Mouse (Mus musculus): Measurements from ENCODE around the gene Fkbp10. TPM values are rescaled to one million over a fixed set of nuclear protein-coding genes. Genes with fewer than 3 reads are reported as not detected.
A peak's percentile ranks its signal among the peaks of the same experiment; 100 is the strongest.

Gene Fkbp10
- polyA plus RNA-seq, 1 experiment from 2014 or later = 212 TPM

DNA sequence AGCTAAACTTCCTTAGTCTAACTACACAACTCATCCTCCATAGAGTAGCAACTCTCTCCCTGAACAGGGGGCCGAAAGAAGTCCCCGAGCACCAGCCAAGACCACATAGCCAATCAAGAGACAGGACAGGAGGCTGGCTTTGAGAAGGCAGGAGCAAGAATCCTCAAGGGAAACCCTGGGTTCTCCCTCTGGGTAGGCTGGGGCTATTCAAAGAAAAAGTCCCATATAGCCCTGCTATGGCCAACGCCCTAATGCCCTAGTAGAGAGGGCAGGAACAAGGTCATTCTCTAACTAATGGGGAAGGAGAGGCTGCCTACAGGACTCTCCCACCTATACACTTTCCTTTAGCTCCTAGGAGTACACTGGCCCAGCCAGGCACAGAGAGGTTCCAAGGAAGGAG lies 30.5 kb upstream of the Fkbp10 start:
- no peaks in the 10 kb centered on the region for H3K27me3 ChIP-seq
- H3K9me3 ChIP-seq (replicated peaks) = no peaks in the 10 kb centered on the region
- H3K9ac ChIP-seq = no peak overlapping the region
- peaks cover 56% of the 10 kb centered on the region for H3K36me3 ChIP-seq
- no peak overlapping the region for H3K27ac ChIP-seq (replicated peaks)
- H3K4me1 ChIP-seq = peaks cover 35% of the 10 kb centered on the region
- 91% methylated on average over 3 of the region's 3 CpGs for WGBS
- no peak for ATAC-seq (ENCODE audit: insufficient number of reproducible peaks, low FRiP score, low TSS enrichment, low read depth)
- no peak overlapping the region for H3K4me3 ChIP-seq (replicated peaks)
- no peak overlapping the region for H3K4me2 ChIP-seq (replicated peaks)

DNA sequence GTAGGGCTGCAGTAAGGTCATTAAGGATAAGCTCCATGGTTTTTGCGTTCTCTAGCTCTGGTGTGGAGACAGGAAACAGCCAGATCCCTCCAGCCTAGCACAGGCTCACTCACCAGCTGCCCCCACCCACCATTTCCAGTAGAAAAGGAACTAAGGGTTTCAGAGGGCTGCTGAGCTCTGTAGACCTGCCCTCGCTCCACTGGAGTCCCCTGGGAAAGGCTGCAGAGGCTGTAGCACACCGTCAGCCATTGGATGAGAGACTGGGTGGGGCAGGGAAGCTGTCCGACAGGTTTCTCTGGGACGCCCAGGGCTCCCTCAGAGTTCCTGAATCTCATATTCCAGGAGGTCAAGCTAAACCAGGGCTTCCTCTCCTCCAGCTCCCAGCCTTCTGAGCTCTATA lies 28.9 kb upstream of the Fkbp10 start:
- peak; percentile 68 for ATAC-seq (ENCODE audit: insufficient number of reproducible peaks, low FRiP score, low TSS enrichment, low read depth)
- peaks cover 49% of the 10 kb centered on the region for H3K4me1 ChIP-seq
- H3K9me3 ChIP-seq (replicated peaks) = no peaks in the 10 kb centered on the region
- peaks cover 42% of the 10 kb centered on the region for H3K36me3 ChIP-seq
- H3K27ac ChIP-seq (replicated peaks) = peak overlapping the region; percentile 82
- H3K9ac ChIP-seq = no peak overlapping the region
- H3K27me3 ChIP-seq = no peaks in the 10 kb centered on the region
- H3K4me3 ChIP-seq (replicated peaks) = no peak overlapping the region
- 44% methylated on average over 5 of the region's 5 CpGs for WGBS
- peak overlapping the region; percentile 29; the same call in 1 of the 2 replicates for H3K4me2 ChIP-seq (replicated peaks)

DNA sequence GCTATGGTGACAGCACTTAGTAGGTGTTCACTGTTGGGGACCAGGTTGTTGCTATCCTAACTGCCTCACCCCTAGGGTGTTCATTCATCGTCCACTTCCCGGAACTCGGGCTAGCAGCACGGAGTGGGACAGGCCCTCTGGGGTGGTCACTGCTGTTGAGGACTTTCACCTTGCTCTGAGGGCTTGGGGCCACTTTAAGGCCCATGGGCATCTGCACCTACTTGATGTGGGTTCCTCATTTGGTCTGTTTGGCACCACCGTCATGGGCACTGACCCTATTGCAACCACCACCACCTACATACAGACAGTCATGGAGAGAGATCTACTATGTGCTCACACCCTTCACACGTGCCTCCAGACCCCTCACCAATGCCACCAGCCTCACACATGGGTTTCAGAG lies 28.4 kb upstream of the Fkbp10 start:
- 75% methylated on average over 6 of the region's 6 CpGs for WGBS
- peak overlapping the region; percentile 82 for H3K27ac ChIP-seq (replicated peaks)

DNA sequence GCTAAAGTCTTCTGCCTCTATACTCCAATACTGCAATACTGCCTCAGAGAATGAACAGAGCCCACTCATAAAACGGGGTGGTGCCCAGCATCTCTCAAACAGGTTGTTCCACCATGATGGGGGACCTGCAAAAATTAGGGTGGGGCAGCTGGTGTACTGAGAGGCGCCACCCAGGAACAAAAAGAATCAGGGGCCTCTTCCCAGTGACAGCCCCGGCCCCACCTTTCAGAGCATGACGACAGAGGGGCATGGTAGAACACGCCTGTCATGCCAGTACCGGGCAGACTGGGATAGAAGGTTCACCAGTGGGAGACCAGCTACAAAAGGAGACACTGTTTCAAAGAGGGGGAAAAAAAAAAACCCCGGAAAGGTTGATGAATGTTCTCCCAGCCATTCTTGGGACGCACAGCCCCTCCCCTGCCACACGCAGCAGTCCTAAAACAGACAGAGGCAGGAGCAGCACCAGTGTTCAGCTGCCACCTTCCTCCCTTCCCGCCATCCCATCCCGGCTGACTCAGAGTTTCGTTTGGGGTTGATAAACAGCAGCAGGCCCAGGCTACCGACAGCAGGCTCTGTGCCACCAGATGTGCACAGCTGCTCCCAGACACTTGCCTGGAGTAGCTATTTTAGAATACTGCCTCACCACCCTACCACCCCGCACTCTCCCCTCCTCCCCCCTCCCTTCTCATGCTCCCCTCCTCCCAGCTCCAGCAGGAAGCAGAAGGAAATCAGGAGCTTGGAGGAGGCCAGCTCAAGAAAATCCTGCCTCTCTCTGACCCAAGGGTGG lies 27.7 kb upstream of the Fkbp10 start:
- 24% methylated on average over 14 of the region's 14 CpGs for WGBS
- Histone ChIP-seq H3K4me3 (replicated peaks) (0 out of 2 replicates have a peak overlapping the region, but pooled peaks have one; percentile 6), H3K9me3 (replicated peaks) (no peaks in the 10 kb centered on the region), H3K4me1 (peaks cover 55% of the 10 kb centered on the region), H3K27ac (replicated peaks) (peak overlapping the region; percentile 82), H3K4me2 (replicated peaks) (peak overlapping the region; percentile 29), H3K27me3 (no peaks in the 10 kb centered on the region), H3K9ac (no peak overlapping the region), H3K36me3 (peaks cover 31% of the 10 kb centered on the region)
- ATAC-seq (ENCODE audit: insufficient number of reproducible peaks, low FRiP score, low TSS enrichment, low read depth) = peak; percentile 48; the same call in 1 of the 2 replicates

More for the DNA sequence above, 28.4 kb upstream of the Fkbp10 start:
- no peaks in the 10 kb centered on the region for H3K9me3 ChIP-seq (replicated peaks)
- H3K27me3 ChIP-seq = no peaks in the 10 kb centered on the region
- no peak for ATAC-seq (ENCODE audit: insufficient number of reproducible peaks, low FRiP score, low TSS enrichment, low read depth)
- no peak overlapping the region for H3K4me3 ChIP-seq (replicated peaks)
- H3K4me2 ChIP-seq (replicated peaks) = peak overlapping the region; percentile 29; the same call in 1 of the 2 replicates
- peaks cover 49% of the 10 kb centered on the region for H3K4me1 ChIP-seq
- peaks cover 37% of the 10 kb centered on the region for H3K36me3 ChIP-seq
- no peak overlapping the region for H3K9ac ChIP-seq

DNA sequence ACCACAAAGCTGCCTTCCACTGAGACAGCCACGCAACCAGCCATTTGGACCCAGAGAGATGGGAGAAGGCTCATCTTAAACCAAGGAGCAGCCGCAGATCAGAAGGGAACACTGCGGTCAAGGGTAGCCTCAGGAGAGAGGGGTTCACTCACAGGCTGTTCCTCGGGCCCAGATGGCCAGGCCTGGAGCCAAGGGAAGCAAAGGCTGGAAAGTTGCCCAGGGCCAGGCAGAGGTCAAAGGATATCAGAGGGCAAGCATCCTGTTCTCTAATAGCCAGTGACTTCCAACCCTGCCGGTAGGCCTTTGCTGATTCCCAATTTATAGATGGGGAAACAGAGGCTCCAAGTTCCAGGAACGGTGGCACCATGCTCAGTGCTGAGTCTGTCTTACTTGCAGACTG lies 26.9 kb upstream of the Fkbp10 start:
- peaks cover 23% of the 10 kb centered on the region for H3K36me3 ChIP-seq
- no peak for ATAC-seq (ENCODE audit: insufficient number of reproducible peaks, low FRiP score, low TSS enrichment, low read depth)
- peak overlapping the region; percentile 82 for H3K27ac ChIP-seq (replicated peaks)
- peak overlapping the region; percentile 29 for H3K4me2 ChIP-seq (replicated peaks)
- no peak overlapping the region for H3K4me3 ChIP-seq (replicated peaks)
- no peak overlapping the region for H3K9ac ChIP-seq
- H3K9me3 ChIP-seq (replicated peaks) = no peaks in the 10 kb centered on the region
- WGBS = 66% methylated on average over 6 of the region's 6 CpGs
- no peaks in the 10 kb centered on the region for H3K27me3 ChIP-seq
- peaks cover 62% of the 10 kb centered on the region for H3K4me1 ChIP-seq

DNA sequence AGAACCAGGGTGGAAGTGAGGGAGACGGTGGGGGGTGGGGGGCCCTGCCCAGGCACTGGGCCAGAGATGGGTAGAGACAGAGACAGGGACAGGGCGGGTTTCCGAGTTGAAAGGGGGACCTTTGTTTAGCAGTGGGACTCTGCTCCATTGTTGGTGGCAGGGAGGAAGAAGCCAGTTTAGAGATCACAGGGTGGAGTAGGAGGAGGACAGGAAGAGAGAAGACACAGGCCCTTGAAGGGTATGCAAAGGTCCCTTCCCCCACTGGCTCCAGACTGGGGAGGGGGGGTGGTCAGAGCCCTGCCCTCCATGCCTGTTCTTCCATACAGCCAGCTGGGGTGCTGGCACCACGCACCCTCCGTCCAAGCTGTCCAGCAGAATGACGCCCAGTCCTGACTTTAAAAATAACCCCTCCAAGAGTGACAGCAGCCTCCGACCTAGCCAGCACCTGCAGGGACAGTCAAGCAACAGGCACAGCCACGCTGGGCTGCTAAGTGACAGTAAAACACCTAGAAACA lies 25.5 kb upstream of the Fkbp10 start:
- peak overlapping the region; percentile 66 for H3K27ac ChIP-seq (replicated peaks)
- 42% methylated on average over 8 of the region's 8 CpGs for WGBS
- no peak overlapping the region for H3K9ac ChIP-seq
- H3K4me1 ChIP-seq = peaks cover 75% of the 10 kb centered on the region
- H3K27me3 ChIP-seq = no peaks in the 10 kb centered on the region
- H3K36me3 ChIP-seq = peaks cover 11% of the 10 kb centered on the region
- no peak overlapping the region for H3K4me3 ChIP-seq (replicated peaks)
- 0 out of 2 replicates have a peak overlapping the region, but pooled peaks have one; percentile 3 for H3K4me2 ChIP-seq (replicated peaks)
- ATAC-seq (ENCODE audit: insufficient number of reproducible peaks, low FRiP score, low TSS enrichment, low read depth) = no peak
- no peaks in the 10 kb centered on the region for H3K9me3 ChIP-seq (replicated peaks)

DNA sequence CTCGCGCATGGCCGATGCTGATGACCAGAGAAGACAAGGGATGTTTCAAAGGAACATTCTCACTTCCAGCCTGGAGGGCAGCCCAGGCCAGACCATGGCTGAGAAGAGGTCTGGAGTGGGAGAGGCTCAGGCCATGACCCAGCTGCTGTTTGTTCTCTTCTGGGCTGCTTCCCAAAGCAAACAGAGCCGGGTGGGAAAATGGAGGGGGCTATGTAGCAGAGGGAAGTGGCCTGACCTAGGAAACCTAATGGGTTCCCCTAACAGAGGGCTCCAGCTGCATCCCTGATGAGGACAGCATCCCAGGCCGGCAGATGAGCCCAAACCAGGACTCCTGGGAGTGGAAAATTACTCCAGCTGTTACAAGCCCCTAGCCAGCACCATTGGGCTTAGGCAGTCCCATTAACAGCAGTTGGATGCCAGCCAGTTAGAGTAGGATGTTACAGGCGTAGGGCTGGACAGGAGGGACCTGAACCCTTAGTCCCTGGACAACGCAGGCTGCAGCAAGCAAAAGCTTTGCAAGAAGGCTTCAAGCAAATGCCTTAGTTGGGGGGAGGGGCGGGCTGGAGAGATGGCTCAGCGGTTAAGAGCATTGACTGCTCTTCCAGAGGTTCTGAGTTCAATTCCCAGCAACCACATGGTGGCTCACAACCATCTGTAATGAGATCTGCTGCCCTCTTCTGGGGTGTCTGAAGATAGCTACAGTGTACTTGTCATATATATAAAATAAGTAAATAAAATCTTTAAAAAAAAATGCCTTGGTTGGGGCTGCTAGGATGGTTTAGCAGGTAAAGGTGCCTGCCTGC lies 24.2 kb upstream of the Fkbp10 start:
- H3K4me3 ChIP-seq (replicated peaks) = no peak overlapping the region
- H3K4me1 ChIP-seq = peaks cover 88% of the 10 kb centered on the region
- H3K27ac ChIP-seq (replicated peaks) = peak overlapping the region; percentile 66
- no peak overlapping the region for H3K9ac ChIP-seq
- H3K4me2 ChIP-seq (replicated peaks) = 0 out of 2 replicates have a peak overlapping the region, but pooled peaks have one; percentile 12
- 56% methylated on average over 9 of the region's 9 CpGs for WGBS
- no peaks in the 10 kb centered on the region for H3K9me3 ChIP-seq (replicated peaks)
- no peaks in the 10 kb centered on the region for H3K27me3 ChIP-seq
- H3K36me3 ChIP-seq = no peaks in the 10 kb centered on the region
- no peak for ATAC-seq (ENCODE audit: insufficient number of reproducible peaks, low FRiP score, low TSS enrichment, low read depth)

DNA sequence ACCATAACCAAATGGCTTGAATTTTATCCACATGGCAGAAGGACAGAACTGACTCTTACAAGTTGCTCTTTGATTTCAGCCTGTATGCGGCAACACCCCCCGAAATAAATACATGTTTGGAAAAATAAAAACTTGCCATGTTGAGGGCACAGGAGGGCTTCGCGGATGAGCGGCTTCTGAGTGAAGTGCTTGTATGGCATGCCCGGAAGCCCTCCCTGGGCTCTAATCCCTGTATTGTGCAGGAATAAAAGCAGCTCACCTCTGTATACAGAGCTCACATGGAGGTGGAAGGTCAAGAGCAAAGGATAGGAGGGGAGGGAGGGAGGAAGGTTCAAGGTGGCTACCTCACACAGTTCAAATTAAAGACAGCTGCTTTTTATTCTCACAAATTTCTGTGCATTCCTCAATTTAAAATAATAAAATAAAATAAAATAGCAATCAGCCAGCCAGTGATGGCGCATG lies 23.6 kb upstream of the Fkbp10 start:
- Histone ChIP-seq H3K36me3 (no peaks in the 10 kb centered on the region), H3K4me2 (replicated peaks) (no peak overlapping the region), H3K9ac (no peak overlapping the region), H3K9me3 (replicated peaks) (no peaks in the 10 kb centered on the region), H3K27ac (replicated peaks) (no peak overlapping the region), H3K27me3 (no peaks in the 10 kb centered on the region), H3K4me3 (replicated peaks) (no peak overlapping the region), H3K4me1 (peaks cover 88% of the 10 kb centered on the region)
- WGBS = 86% methylated on average over 7 of the region's 7 CpGs
- ATAC-seq (ENCODE audit: insufficient number of reproducible peaks, low FRiP score, low TSS enrichment, low read depth) = no peak

DNA sequence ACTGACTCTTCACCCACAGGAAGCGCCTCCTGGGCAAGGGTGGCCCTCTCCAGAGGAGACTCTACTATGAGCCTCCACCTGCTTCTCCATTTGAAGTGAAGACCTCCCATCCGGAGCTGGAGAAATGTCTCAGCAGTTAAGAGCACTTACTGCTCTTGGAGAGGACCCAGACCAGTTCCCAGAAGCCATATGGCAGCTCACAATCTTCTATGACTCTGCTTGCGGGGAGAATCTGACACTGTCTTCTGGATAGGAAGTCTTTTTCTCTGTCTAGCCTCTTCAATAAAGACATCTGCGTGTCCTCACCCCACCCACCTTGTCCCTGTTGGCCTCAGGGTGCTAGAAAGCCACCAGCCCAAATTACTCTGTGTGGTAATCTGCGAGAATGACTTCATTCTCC lies 22.5 kb upstream of the Fkbp10 start:
- Histone ChIP-seq H3K27me3 (no peaks in the 10 kb centered on the region), H3K4me3 (replicated peaks) (0 out of 2 replicates have a peak overlapping the region, but pooled peaks have one; percentile 76), H3K9me3 (replicated peaks) (no peaks in the 10 kb centered on the region), H3K9ac (no peak overlapping the region), H3K36me3 (no peaks in the 10 kb centered on the region), H3K4me1 (peaks cover 80% of the 10 kb centered on the region), H3K27ac (replicated peaks) (peak overlapping the region; percentile 1; the same call in 1 of the 2 replicates), H3K4me2 (replicated peaks) (0 out of 2 replicates have a peak overlapping the region, but pooled peaks have one; percentile 66)
- 73% methylated on average over 5 of the region's 5 CpGs for WGBS
- ATAC-seq (ENCODE audit: insufficient number of reproducible peaks, low FRiP score, low TSS enrichment, low read depth) = no peak

DNA sequence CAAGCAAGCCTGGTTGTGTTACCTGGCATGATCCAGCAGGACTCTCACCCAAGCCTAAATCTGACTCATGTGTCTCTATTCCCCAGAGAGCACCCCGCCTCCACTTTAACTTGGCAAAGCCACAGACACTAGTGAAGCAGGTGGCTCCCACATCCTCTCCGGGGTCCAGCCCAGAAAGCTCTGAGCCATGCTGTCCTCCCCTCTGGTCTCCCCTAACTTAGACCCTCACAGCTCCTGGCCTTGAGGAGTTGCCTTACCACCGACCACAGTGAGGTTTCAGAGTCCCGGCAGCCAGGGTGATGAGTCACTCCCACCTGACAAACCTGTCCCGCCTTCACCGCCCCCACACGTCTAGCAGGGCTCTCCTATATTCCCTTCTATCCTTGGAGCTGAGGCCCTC lies 21.8 kb upstream of the Fkbp10 start:
- H3K9me3 ChIP-seq (replicated peaks) = no peaks in the 10 kb centered on the region
- H3K27me3 ChIP-seq = no peaks in the 10 kb centered on the region
- peaks cover 79% of the 10 kb centered on the region for H3K4me1 ChIP-seq
- H3K27ac ChIP-seq (replicated peaks) = peak overlapping the region; percentile 1; the same call in 1 of the 2 replicates
- H3K4me2 ChIP-seq (replicated peaks) = peak overlapping the region; percentile 66
- H3K36me3 ChIP-seq = no peaks in the 10 kb centered on the region
- ATAC-seq (ENCODE audit: insufficient number of reproducible peaks, low FRiP score, low TSS enrichment, low read depth) = no peak
- WGBS = 56% methylated on average over 7 of the region's 7 CpGs
- no peak overlapping the region for H3K9ac ChIP-seq
- peak overlapping the region; percentile 76; the same call in 1 of the 2 replicates for H3K4me3 ChIP-seq (replicated peaks)
